Mouse (Mus musculus): ENCODE measurements around the gene Pkp3. TPM values are rescaled to one million over a fixed set of nuclear protein-coding genes. Genes with fewer than 3 reads are reported as not detected.

Pkp3 gene
- polyA plus RNA-seq, 1 experiment from 2014 or later: not detected

GRCm38 (mm10) chr7:141088473-141088872, 10.5 kb downstream of the Pkp3 start:
- ATAC-seq: no peak
- Histone ChIP-seq H3K27ac (ENCODE audit: low read length) (no peak overlapping the region), H3K4me1 (replicated peaks; ENCODE audit: control insufficient read depth, insufficient read depth, low read length) (no peaks in the 10 kb centered on the region; the same call in 1 of the 2 replicates), H3K4me2 (ENCODE audit: low read length) (no peak overlapping the region), H3K27me3 (replicated peaks; ENCODE audit: control insufficient read depth, insufficient read depth, low read length) (peaks cover 11% of the 10 kb centered on the region), H3K9ac (replicated peaks; ENCODE audit: low read depth, low read length) (no peak overlapping the region), H3K36me3 (ENCODE audit: control insufficient read depth, insufficient read depth) (no peaks in the 10 kb centered on the region), H3K4me3 (replicated peaks; ENCODE audit: low read length) (no peak overlapping the region), H3K9me3 (ENCODE audit: control insufficient read depth, low read length) (no peaks in the 10 kb centered on the region)
- WGBS: 24% methylated on average over 18 of the region's 18 CpGs

DNA sequence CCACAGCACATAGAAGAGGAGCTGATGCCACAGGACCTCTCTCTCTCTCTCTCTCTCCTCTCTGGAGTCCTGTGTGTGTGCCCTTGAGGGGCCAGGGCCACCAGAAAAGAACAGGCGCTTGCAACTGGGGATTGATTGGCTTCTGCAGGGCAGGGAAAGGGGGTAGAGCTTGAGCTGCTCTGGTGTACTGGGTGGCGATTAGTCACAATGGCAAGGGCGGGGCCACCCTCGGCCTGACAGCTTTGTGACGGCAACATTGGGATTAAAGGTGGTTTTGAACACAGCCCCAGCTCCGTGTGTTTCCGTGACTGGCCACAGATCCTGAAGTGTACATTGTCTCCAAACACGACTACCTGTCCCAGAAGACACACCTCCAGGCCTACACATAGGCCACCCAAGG, 12.2 kb downstream of the Pkp3 start:
- no peak overlapping the region for H3K9ac ChIP-seq (replicated peaks; ENCODE audit: low read depth, low read length)
- H3K27ac ChIP-seq (ENCODE audit: low read length): no peak overlapping the region
- H3K9me3 ChIP-seq (ENCODE audit: control insufficient read depth, low read length): no peaks in the 10 kb centered on the region
- H3K4me1 ChIP-seq (replicated peaks; ENCODE audit: control insufficient read depth, insufficient read depth, low read length): no peaks in the 10 kb centered on the region; the same call in 1 of the 2 replicates
- no peaks in the 10 kb centered on the region for H3K36me3 ChIP-seq (ENCODE audit: control insufficient read depth, insufficient read depth)
- ATAC-seq: no peak
- WGBS: 61% methylated on average over 8 of the region's 8 CpGs
- no peak overlapping the region for H3K4me3 ChIP-seq (replicated peaks; ENCODE audit: low read length)
- H3K4me2 ChIP-seq (ENCODE audit: low read length): no peak overlapping the region
- peaks cover 11% of the 10 kb centered on the region for H3K27me3 ChIP-seq (replicated peaks; ENCODE audit: control insufficient read depth, insufficient read depth, low read length)

DNA sequence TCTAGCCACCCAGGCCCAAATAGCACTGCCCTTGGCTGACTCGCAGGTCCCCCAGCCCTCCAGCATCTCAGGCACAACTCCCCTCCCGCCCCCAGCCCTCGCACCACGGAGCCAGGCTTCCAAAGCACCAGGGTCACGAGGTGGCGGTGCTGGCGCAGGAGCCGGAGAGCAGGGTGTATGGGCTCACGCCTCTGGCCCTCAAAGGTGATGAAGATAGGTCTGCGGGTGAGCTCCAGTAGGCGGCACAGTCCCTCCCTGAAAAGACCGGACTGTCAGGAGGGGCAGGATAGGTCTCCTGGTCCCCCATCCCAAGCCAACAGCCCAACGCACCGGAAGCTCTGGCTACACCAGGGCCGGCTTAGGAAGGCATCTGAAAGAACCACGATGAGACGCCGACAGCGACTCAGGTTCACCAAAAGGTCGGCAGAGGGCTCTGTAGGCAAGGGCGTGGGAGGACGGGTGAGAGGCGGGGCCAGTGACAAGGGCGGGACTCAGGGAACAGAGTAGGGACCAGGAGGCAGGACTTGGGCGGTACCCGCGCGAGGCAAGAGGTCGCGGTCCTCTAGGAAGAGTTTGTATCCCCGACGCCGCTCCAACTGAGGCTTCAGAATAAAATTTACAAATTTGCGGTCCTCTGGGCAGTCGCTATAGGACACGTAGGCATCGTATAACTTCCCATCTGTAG, 14.2 kb downstream of the Pkp3 start:
- Histone ChIP-seq H3K27me3 (replicated peaks; ENCODE audit: control insufficient read depth, insufficient read depth, low read length) (peaks cover 11% of the 10 kb centered on the region), H3K4me3 (replicated peaks; ENCODE audit: low read length) (peak overlapping the region; percentile 16; the same call in 1 of the 2 replicates), H3K36me3 (ENCODE audit: control insufficient read depth, insufficient read depth) (no peaks in the 10 kb centered on the region), H3K27ac (ENCODE audit: low read length) (no peak overlapping the region), H3K4me2 (ENCODE audit: low read length) (peak overlapping the region; percentile 45), H3K9me3 (ENCODE audit: control insufficient read depth, low read length) (no peaks in the 10 kb centered on the region), H3K4me1 (replicated peaks; ENCODE audit: control insufficient read depth, insufficient read depth, low read length) (no peaks in the 10 kb centered on the region; the same call in 1 of the 2 replicates), H3K9ac (replicated peaks; ENCODE audit: low read depth, low read length) (0 out of 2 replicates have a peak overlapping the region, but pooled peaks have one; percentile 12)
- ATAC-seq: peak; percentile 90
- 6% methylated on average over 37 of the region's 37 CpGs for WGBS

- H3K9ac ChIP-seq (replicated peaks; ENCODE audit: low read depth, low read length): no peak overlapping the region
- peaks cover 13% of the 10 kb centered on the region for H3K27me3 ChIP-seq (replicated peaks; ENCODE audit: control insufficient read depth, insufficient read depth, low read length)
- no peaks in the 10 kb centered on the region for H3K9me3 ChIP-seq (ENCODE audit: control insufficient read depth, low read length)
- no peak overlapping the region for H3K4me2 ChIP-seq (ENCODE audit: low read length)
- 91% methylated on average over 6 of the region's 6 CpGs for WGBS
- no peaks in the 10 kb centered on the region; the same call in 1 of the 2 replicates for H3K4me1 ChIP-seq (replicated peaks; ENCODE audit: control insufficient read depth, insufficient read depth, low read length)
- H3K36me3 ChIP-seq (ENCODE audit: control insufficient read depth, insufficient read depth): no peaks in the 10 kb centered on the region
- H3K4me3 ChIP-seq (replicated peaks; ENCODE audit: low read length): no peak overlapping the region
- no peak for ATAC-seq
- no peak overlapping the region for H3K27ac ChIP-seq (ENCODE audit: low read length)
Observed at GRCm38 (mm10) chr7:141093950-141094349, 15.9 kb downstream of the Pkp3 start.

GRCm38 (mm10) chr7:141094487-141095205, 16.6 kb downstream of the Pkp3 start:
- peaks cover 16% of the 10 kb centered on the region for H3K27me3 ChIP-seq (replicated peaks; ENCODE audit: control insufficient read depth, insufficient read depth, low read length)
- ATAC-seq: no peak
- no peaks in the 10 kb centered on the region for H3K36me3 ChIP-seq (ENCODE audit: control insufficient read depth, insufficient read depth)
- H3K27ac ChIP-seq (ENCODE audit: low read length): no peak overlapping the region
- H3K4me2 ChIP-seq (ENCODE audit: low read length): no peak overlapping the region
- H3K4me3 ChIP-seq (replicated peaks; ENCODE audit: low read length): no peak overlapping the region
- 72% methylated on average over 12 of the region's 15 CpGs for WGBS
- no peak overlapping the region for H3K9ac ChIP-seq (replicated peaks; ENCODE audit: low read depth, low read length)
- H3K4me1 ChIP-seq (replicated peaks; ENCODE audit: control insufficient read depth, insufficient read depth, low read length): peaks cover under 1% of the 10 kb centered on the region
- no peaks in the 10 kb centered on the region for H3K9me3 ChIP-seq (ENCODE audit: control insufficient read depth, low read length)

GRCm38 (mm10) chr7:141096021-141096420, 18.0 kb downstream of the Pkp3 start:
- H3K9ac ChIP-seq (replicated peaks; ENCODE audit: low read depth, low read length): no peak overlapping the region
- no peak overlapping the region for H3K4me2 ChIP-seq (ENCODE audit: low read length)
- H3K27me3 ChIP-seq (replicated peaks; ENCODE audit: control insufficient read depth, insufficient read depth, low read length): peaks cover 27% of the 10 kb centered on the region
- no peaks in the 10 kb centered on the region for H3K9me3 ChIP-seq (ENCODE audit: control insufficient read depth, low read length)
- H3K27ac ChIP-seq (ENCODE audit: low read length): no peak overlapping the region
- 77% methylated on average over 6 of the region's 6 CpGs for WGBS
- ATAC-seq: no peak
- no peak overlapping the region for H3K4me3 ChIP-seq (replicated peaks; ENCODE audit: low read length)
- no peaks in the 10 kb centered on the region for H3K36me3 ChIP-seq (ENCODE audit: control insufficient read depth, insufficient read depth)
- peaks cover 8% of the 10 kb centered on the region for H3K4me1 ChIP-seq (replicated peaks; ENCODE audit: control insufficient read depth, insufficient read depth, low read length)

- H3K4me1 ChIP-seq (replicated peaks; ENCODE audit: control insufficient read depth, insufficient read depth, low read length): peaks cover 8% of the 10 kb centered on the region
- H3K27ac ChIP-seq (ENCODE audit: low read length): no peak overlapping the region
- ATAC-seq: no peak
- no peaks in the 10 kb centered on the region for H3K36me3 ChIP-seq (ENCODE audit: control insufficient read depth, insufficient read depth)
- no peak overlapping the region for H3K9ac ChIP-seq (replicated peaks; ENCODE audit: low read depth, low read length)
- H3K4me3 ChIP-seq (replicated peaks; ENCODE audit: low read length): no peak overlapping the region
- 33% methylated on average over 6 of the region's 6 CpGs for WGBS
- H3K27me3 ChIP-seq (replicated peaks; ENCODE audit: control insufficient read depth, insufficient read depth, low read length): peaks cover 30% of the 10 kb centered on the region
- H3K9me3 ChIP-seq (ENCODE audit: control insufficient read depth, low read length): no peaks in the 10 kb centered on the region
- no peak overlapping the region for H3K4me2 ChIP-seq (ENCODE audit: low read length)
Observed at GRCm38 (mm10) chr7:141096649-141097056, 18.6 kb downstream of the Pkp3 start.

DNA sequence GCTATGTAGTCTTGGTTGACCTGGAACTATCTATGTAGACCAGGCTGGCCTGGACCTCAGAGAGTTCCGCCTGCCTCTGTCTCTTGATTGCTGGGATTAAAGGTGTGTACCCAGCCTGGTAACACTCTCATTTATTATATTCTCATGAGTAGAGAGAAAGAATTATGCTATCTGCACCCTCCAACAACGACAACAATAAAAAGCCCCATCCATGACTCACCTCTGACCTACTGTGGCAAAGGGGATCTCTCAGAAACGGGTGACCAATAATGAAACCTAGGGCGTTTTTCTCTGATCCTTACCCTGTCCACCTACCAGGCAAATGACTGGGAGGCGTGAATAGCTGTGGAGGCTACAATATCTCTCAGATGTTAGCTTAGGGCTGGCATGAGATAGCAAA, 19.2 kb downstream of the Pkp3 start:
- Histone ChIP-seq H3K27me3 (replicated peaks; ENCODE audit: control insufficient read depth, insufficient read depth, low read length) (peaks cover 30% of the 10 kb centered on the region), H3K27ac (ENCODE audit: low read length) (no peak overlapping the region), H3K4me1 (replicated peaks; ENCODE audit: control insufficient read depth, insufficient read depth, low read length) (peaks cover 8% of the 10 kb centered on the region), H3K4me3 (replicated peaks; ENCODE audit: low read length) (no peak overlapping the region), H3K9ac (replicated peaks; ENCODE audit: low read depth, low read length) (no peak overlapping the region), H3K36me3 (ENCODE audit: control insufficient read depth, insufficient read depth) (no peaks in the 10 kb centered on the region), H3K4me2 (ENCODE audit: low read length) (no peak overlapping the region), H3K9me3 (ENCODE audit: control insufficient read depth, low read length) (no peaks in the 10 kb centered on the region)
- 85% methylated on average over 5 of the region's 5 CpGs for WGBS
- ATAC-seq: no peak

- peaks cover 8% of the 10 kb centered on the region for H3K4me1 ChIP-seq (replicated peaks; ENCODE audit: control insufficient read depth, insufficient read depth, low read length)
- H3K9me3 ChIP-seq (ENCODE audit: control insufficient read depth, low read length): no peaks in the 10 kb centered on the region
- peak within 1 kb of the TSS; percentile 70 for H3K4me2 ChIP-seq (ENCODE audit: low read length)
- H3K27me3 ChIP-seq (replicated peaks; ENCODE audit: control insufficient read depth, insufficient read depth, low read length): peaks cover 25% of the 10 kb centered on the region
- H3K9ac ChIP-seq (replicated peaks; ENCODE audit: low read depth, low read length): peak within 1 kb of the TSS; percentile 51
- H3K27ac ChIP-seq (ENCODE audit: low read length): no peak within 1 kb of the TSS
- 1% methylated on average over 56 of the region's 56 CpGs for WGBS
- H3K4me3 ChIP-seq (replicated peaks; ENCODE audit: low read length): peak within 1 kb of the TSS; percentile 47
- no peak for ATAC-seq
- H3K36me3 ChIP-seq (ENCODE audit: control insufficient read depth, insufficient read depth): no peaks in the 10 kb centered on the region
Observed at GRCm38 (mm10) chr7:141099911-141100691, 22.1 kb downstream of the Pkp3 start, which contains the start of gene Sigirr. Gene Sigirr (minus strand): TSS chr7:141100572.
